In genomic region chr2:28401647-28402046, GRCm38 (mm10) we compare ENCODE assay signal across 9 mouse cellular contexts. TPM values are rescaled to one million over a fixed set of nuclear protein-coding genes. Genes with fewer than 3 reads are reported as not detected.
DNase-seq lines count a peak whose midpoint lies in the region; ATAC-seq lines count a peak whose summit lies in the region.
"Had no signal": no experiment of that assay in that cellular context is flagged by ENCODE, and none has a peak within 500 bp of the region (broad histone marks: within the 10 kb centered on the region; RNA-seq: fewer than 3 reads in every experiment).

No protein-coding gene starts in this region.

- peak; percentile 19 for DNase-seq in adrenal gland, adult 8-10 months
- DNase-seq in adrenal gland, adult 18-20 months (ENCODE audit: low spot score in 2 of 2): no peak
- DNase-seq in right cerebral cortex, adult 18-20 months: peak; percentile 18
- DNase-seq in right cerebral cortex, postnatal 14 days: no peak
- no peak for DNase-seq in frontal cortex, adult 2 months (ENCODE audit: extremely low spot score in 1 of 2, low spot score in 1 of 2)
- DNase-seq in right cerebral cortex, adult 2 months (ENCODE audit: low spot score in 2 of 2): no peak
- no peak for DNase-seq in frontal cortex, postnatal 14 days (ENCODE audit: low spot score in 2 of 2)

- no peaks in the 10 kb centered on the region for H3K36me3 ChIP-seq in liver, embryonic 15.5 days (replicated peaks)
- H3K36me3 ChIP-seq: heart, embryonic 15.5 days had no signal

- H3K4me2 ChIP-seq in liver, embryonic 15.5 days: no peak overlapping the region
- H3K4me2 ChIP-seq: heart, embryonic 15.5 days had no signal

- no peak overlapping the region for H3K9ac ChIP-seq in liver, embryonic 15.5 days
- H3K9ac ChIP-seq: heart, embryonic 15.5 days had no signal

- H3K27me3 ChIP-seq in liver, embryonic 15.5 days: peaks cover 20% of the 10 kb centered on the region

- H3K9me3 ChIP-seq in liver, embryonic 15.5 days (replicated peaks): no peaks in the 10 kb centered on the region
- H3K9me3 ChIP-seq: heart, embryonic 15.5 days had no signal

- H3K4me3 ChIP-seq in liver, embryonic 15.5 days (replicated peaks): no peak overlapping the region
- H3K4me3 ChIP-seq: heart, embryonic 15.5 days had no signal

- WGBS in liver, embryonic 15.5 days (ENCODE audit: insufficient replicate concordance): 12% methylated on average over 11 of the region's 11 CpGs

- H3K27ac ChIP-seq in liver, embryonic 15.5 days (replicated peaks): no peak overlapping the region
- H3K27ac ChIP-seq: heart, embryonic 15.5 days had no signal

- peaks cover 6% of the 10 kb centered on the region; the same call in 1 of the 2 replicates for H3K4me1 ChIP-seq in liver, embryonic 15.5 days (replicated peaks)
- H3K4me1 ChIP-seq: heart, embryonic 15.5 days had no signal

- ATAC-seq in liver, embryonic 15.5 days (ENCODE audit: insufficient read depth): peak; percentile 31; the same call in 1 of the 2 replicates

RNA-seq across cellular contexts. Expression of gene Ppp1r26, which starts 45.0 kb away (rescaled TPM):
- 10 to 100 TPM in 2 of 4 experiments, 1 to 10 TPM in 2; 6.2 to 14.0 (median 10.4) TPM for total RNA-seq in adrenal gland, adult 8-10 months (2022)
- 1 to 10 TPM; 4.5 to 5.1 TPM for total RNA-seq in adrenal gland, adult 18-20 months (2021)
- 0.13 and 0.14 TPM in 2 replicates for polyA plus RNA-seq in liver, embryonic 15.5 days (2015; fragmentation: Nextera tagmentation; extraction: Ambion mirVana)
- 13.0 and 15.0 TPM in 2 replicates for polyA plus RNA-seq in frontal cortex, adult 2 months (2012; rRNA removed)

Comparison
In these comparisons a context has a peak if more than half of its experiments do, and no peak if none do; other contexts are left out.
1. DNase-seq: peak in adrenal gland, adult 8-10 months (single experiment) and right cerebral cortex, adult 18-20 months (single experiment); none in adrenal gland, adult 18-20 months (0 of 2), right cerebral cortex, postnatal 14 days (single experiment), frontal cortex, adult 2 months (0 of 2), right cerebral cortex, adult 2 months (0 of 2) and frontal cortex, postnatal 14 days (0 of 2).